Mouse (Mus musculus): Measurements from ENCODE around the gene Nlrp6. TPM values are rescaled to one million over a fixed set of nuclear protein-coding genes. Genes with fewer than 3 reads are reported as not detected.

The Nlrp6 gene
- polyA plus RNA-seq, 1 experiment = not detected

- no peak for TF ChIP-seq GATA1 (IDR thresholded peaks at IDR 0.05; ENCODE audit: low read length)
Observed at GRCm38 (mm10) chr7:140905642-140906081, 15.0 kb upstream of the Nlrp6 start.

- no peak for TF ChIP-seq GATA1 (IDR thresholded peaks at IDR 0.05; ENCODE audit: low read length)
Observed at GRCm38 (mm10) chr7:140907131-140907530, 13.6 kb upstream of the Nlrp6 start.

GRCm38 (mm10) chr7:140907697-140908096 is 13.0 kb upstream of the Nlrp6 start:
- TF ChIP-seq GATA1 (IDR thresholded peaks at IDR 0.05; ENCODE audit: low read length) = no peak

GRCm38 (mm10) chr7:140908181-140908580 is 12.5 kb upstream of the Nlrp6 start:
- no peak for TF ChIP-seq GATA1 (IDR thresholded peaks at IDR 0.05; ENCODE audit: low read length)

GRCm38 (mm10) chr7:140908634-140909107 is 12.0 kb upstream of the Nlrp6 start:
- TF ChIP-seq GATA1 (IDR thresholded peaks at IDR 0.05; ENCODE audit: low read length) = no peak

- TF ChIP-seq GATA1 (IDR thresholded peaks at IDR 0.05; ENCODE audit: low read length) = no peak
Observed at GRCm38 (mm10) chr7:140912293-140912692, 8.4 kb upstream of the Nlrp6 start.

- no peak for TF ChIP-seq GATA1 (IDR thresholded peaks at IDR 0.05; ENCODE audit: low read length)
Observed at GRCm38 (mm10) chr7:140912846-140913482, 7.7 kb upstream of the Nlrp6 start.

- TF ChIP-seq GATA1 (IDR thresholded peaks at IDR 0.05; ENCODE audit: low read length) = no peak
Observed at GRCm38 (mm10) chr7:140914031-140914690, 6.5 kb upstream of the Nlrp6 start.

GRCm38 (mm10) chr7:140919911-140920310 is 791 bp upstream of the Nlrp6 start:
- peak; percentile 52 for TF ChIP-seq GATA1 (IDR thresholded peaks at IDR 0.05; ENCODE audit: low read length)

- TF ChIP-seq GATA1 (IDR thresholded peaks at IDR 0.05; ENCODE audit: low read length) = no peak
Observed at GRCm38 (mm10) chr7:140921225-140921975, 698 bp downstream of the Nlrp6 start.

GRCm38 (mm10) chr7:140922398-140923069 is 1.8 kb downstream of the Nlrp6 start:
- no peak for TF ChIP-seq GATA1 (IDR thresholded peaks at IDR 0.05; ENCODE audit: low read length)

- TF ChIP-seq GATA1 (IDR thresholded peaks at IDR 0.05; ENCODE audit: low read length) = no peak
Observed at GRCm38 (mm10) chr7:140923070-140923775, 2.5 kb downstream of the Nlrp6 start.

- TF ChIP-seq GATA1 (IDR thresholded peaks at IDR 0.05; ENCODE audit: low read length) = no peak
Observed at GRCm38 (mm10) chr7:140927181-140927580, 6.5 kb downstream of the Nlrp6 start.

- no peak for TF ChIP-seq GATA1 (IDR thresholded peaks at IDR 0.05; ENCODE audit: low read length)
Observed at GRCm38 (mm10) chr7:140938436-140938835, 17.7 kb downstream of the Nlrp6 start.

GRCm38 (mm10) chr7:140938896-140939295 is 18.2 kb downstream of the Nlrp6 start:
- TF ChIP-seq GATA1 (IDR thresholded peaks at IDR 0.05; ENCODE audit: low read length) = no peak

Measured in G1E-ER4 (cell line).